Mouse (Mus musculus): ENCODE measurements at regions not wholly inside any gene's neighbourhood (a gene's known extent, or its start where the extent isn't known, plus 50 kb on each side); places are given as distances from the start of the nearest gene placed in this dataset.
"Not testable (repeated sequence)": the region's sequence is repeated elsewhere in the genome, so short reads cannot be mapped to it uniquely, and the experiment has no call there.

GRCm38 (mm10) chr2:23928836-23929235, 120.4 kb downstream of the Hnmt start:
- DNase-seq, result peak in 1 of 2 experiments; percentile 66

- no peak for DNase-seq
Measured at GRCm38 (mm10) chr2:23926921-23927320, 122.3 kb downstream of the Hnmt start.

GRCm38 (mm10) chr2:23908776-23909175, 140.4 kb downstream of the Hnmt start:
- DNase-seq, result not testable (repeated sequence)

GRCm38 (mm10) chr2:23906906-23907700, 142.1 kb downstream of the Hnmt start:
- not testable (repeated sequence) for DNase-seq

- no peak for DNase-seq
Measured at GRCm38 (mm10) chr2:23899046-23899445, 150.1 kb downstream of the Hnmt start.

GRCm38 (mm10) chr2:23897011-23897410, 152.2 kb downstream of the Hnmt start:
- DNase-seq, result peak; percentile 12 to 30

GRCm38 (mm10) chr2:23893216-23893615, 156.0 kb downstream of the Hnmt start:
- peak in 1 of 2 experiments; percentile 16 for DNase-seq

GRCm38 (mm10) chr2:23867419-23867818, 181.8 kb downstream of the Hnmt start:
- peak; percentile 29 to 76 for DNase-seq

GRCm38 (mm10) chr2:23866326-23866725, 182.9 kb downstream of the Hnmt start:
- peak; percentile 69 to 77 for DNase-seq

GRCm38 (mm10) chr2:23862277-23862676, 186.9 kb downstream of the Hnmt start:
- DNase-seq, result not testable (repeated sequence)

Data from kidney, postnatal 36 days (tissue).